Mouse (Mus musculus) myocyte (in vitro differentiated cells): ENCODE measurements around the gene B020031M17Rik. TPM values are rescaled to one million over a fixed set of nuclear protein-coding genes. Genes with fewer than 3 reads are reported as not detected.
"Not testable (repeated sequence)": the region's sequence is repeated elsewhere in the genome, so short reads cannot be mapped to it uniquely, and the experiment has no call there.

Experiments
- H3K27me3 ChIP-seq: one replicate; pipeline ENCODE4 v1.6.1; 2011; ENCODE audit not compliant: control insufficient read depth, insufficient read depth, insufficient read length
- H3K36me3 ChIP-seq: one replicate; pipeline ENCODE4 v1.6.1; 2011; ENCODE audit not compliant: control insufficient read depth, insufficient read depth
- H3K4me2 ChIP-seq: one replicate; pipeline ENCODE4 v1.6.1; 2011; ENCODE audit warnings: low read depth, control low read depth
- H3K4me3 ChIP-seq: one replicate; pipeline ENCODE4 v1.5.1; 2011; ENCODE audit warnings: mild to moderate bottlenecking, control low read depth, moderate library complexity
- H3K79me2 ChIP-seq: one replicate; pipeline ENCODE4 v1.6.1; 2011; ENCODE audit not compliant: control insufficient read depth, insufficient read depth
- H3ac ChIP-seq: one replicate; pipeline ENCODE4 v1.6.1; 2011; ENCODE audit not compliant: control insufficient read depth, insufficient read length
- polyA plus RNA-seq: library from polyadenylated mRNA; unstranded; fragments of >200 nt; fragmentation: generic; extraction: Trizol; gene quantifications from one replicate; pipeline ENCODE4 v1.2.1, GENCODE M21; 2012; ENCODE audit warnings: missing spikeins

The B020031M17Rik gene
- polyA plus RNA-seq, result not detected

GRCm38 (mm10) chr13:119950706-119951105 is at the start of gene B020031M17Rik:
Gene B020031M17Rik (minus strand): TSS chr13:119950806.
- H3K4me3 ChIP-seq, H3K36me3 ChIP-seq, H3K27me3 ChIP-seq, H3ac ChIP-seq, H3K4me2 ChIP-seq, H3K79me2 ChIP-seq: not testable (repeated sequence)

DNA sequence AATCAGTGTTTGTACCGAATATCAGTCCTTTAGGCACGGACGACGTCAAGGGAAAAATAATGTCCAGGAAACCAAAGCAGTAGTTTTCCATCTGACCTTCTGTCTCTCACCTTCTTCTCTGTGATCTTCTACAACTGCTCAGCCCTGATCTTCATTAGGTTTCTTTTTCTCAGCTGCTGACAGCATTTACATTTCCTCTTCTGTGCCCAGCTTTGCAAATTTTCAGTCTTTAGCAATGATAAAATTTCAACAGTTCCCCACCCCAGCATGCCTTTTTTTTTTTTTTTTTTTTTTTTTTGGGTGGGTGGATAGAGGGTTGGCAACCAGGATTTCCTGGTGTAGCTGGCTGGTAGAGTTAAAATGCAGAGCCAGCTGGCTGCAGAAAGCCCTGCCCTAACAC is 48.6 kb upstream of the B020031M17Rik start:
- not testable (repeated sequence) for H3K36me3 ChIP-seq, H3K4me2 ChIP-seq

DNA sequence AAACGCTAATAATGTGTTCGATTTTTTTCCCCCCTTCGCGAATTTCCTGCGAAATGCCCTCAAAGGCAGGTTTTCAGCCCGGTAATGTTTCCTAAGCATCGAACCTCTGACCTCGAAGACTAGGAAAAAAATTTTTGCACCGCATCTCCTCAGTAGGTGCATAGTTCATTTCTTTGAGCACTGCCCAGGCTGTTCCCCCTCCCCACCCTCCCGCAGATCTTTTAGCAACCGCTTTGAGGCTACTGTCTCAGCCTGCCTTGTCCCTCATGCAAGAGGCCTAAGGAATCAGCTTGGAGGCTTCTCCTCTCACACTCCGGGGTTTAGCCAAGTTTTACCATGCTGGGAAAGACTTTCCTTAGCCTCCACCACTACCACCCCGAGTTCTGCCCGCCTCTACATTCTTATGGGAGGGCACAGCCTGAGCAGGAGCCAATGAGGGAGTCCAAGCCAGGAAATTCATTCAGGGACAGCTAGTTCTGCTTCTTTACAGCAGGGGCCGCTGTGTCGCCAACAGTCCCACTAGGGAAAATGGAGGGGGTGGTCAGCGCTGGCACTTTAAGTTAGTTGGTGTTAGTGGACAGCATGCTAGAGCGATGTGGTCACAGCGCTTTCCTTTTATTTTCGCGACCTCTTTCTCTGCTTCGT is 48.0 kb upstream of the B020031M17Rik start:
- H3K4me3 ChIP-seq, H3K4me2 ChIP-seq, H3K36me3 ChIP-seq, H3ac ChIP-seq, H3K79me2 ChIP-seq, H3K27me3 ChIP-seq: not testable (repeated sequence)

More for the DNA sequence above, 48.6 kb upstream of the B020031M17Rik start:
- not testable (repeated sequence) for H3ac ChIP-seq, H3K27me3 ChIP-seq, H3K4me3 ChIP-seq, H3K79me2 ChIP-seq

GRCm38 (mm10) chr13:119991917-119992496 is 41.4 kb upstream of the B020031M17Rik start:
- H3K36me3 ChIP-seq, H3K4me3 ChIP-seq, H3K27me3 ChIP-seq, H3K4me2 ChIP-seq, H3K79me2 ChIP-seq, H3ac ChIP-seq: not testable (repeated sequence)

- H3K36me3 ChIP-seq, H3K27me3 ChIP-seq, H3K4me3 ChIP-seq, H3ac ChIP-seq, H3K4me2 ChIP-seq, H3K79me2 ChIP-seq: not testable (repeated sequence)
Observed at GRCm38 (mm10) chr13:119991264-119991663, 40.7 kb upstream of the B020031M17Rik start.

- H3K36me3 ChIP-seq, H3K4me2 ChIP-seq, H3K4me3 ChIP-seq, H3ac ChIP-seq, H3K79me2 ChIP-seq, H3K27me3 ChIP-seq: not testable (repeated sequence)
Observed at GRCm38 (mm10) chr13:119969163-119969562, 18.6 kb upstream of the B020031M17Rik start.

DNA sequence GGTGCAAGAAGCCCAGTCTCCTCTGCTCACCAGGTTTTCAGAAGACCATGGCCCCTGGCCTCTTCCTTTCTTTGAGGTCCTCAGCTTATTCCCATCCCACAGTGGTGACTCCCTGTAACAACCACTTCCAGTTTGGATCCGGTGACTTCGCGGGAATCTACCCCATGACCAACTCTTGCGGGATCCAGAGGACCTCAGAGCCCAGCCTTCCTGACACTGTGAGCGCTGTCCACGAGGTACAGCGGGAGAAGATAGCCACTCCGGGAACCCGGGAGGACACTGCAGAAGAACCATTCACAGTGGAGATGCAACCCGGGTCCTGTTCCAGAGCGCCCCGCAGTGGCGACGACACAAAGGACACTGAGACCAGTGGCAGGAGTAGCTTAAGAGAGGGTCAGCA is 17.6 kb upstream of the B020031M17Rik start:
- H3K4me2 ChIP-seq, H3K79me2 ChIP-seq, H3K36me3 ChIP-seq, H3K4me3 ChIP-seq, H3K27me3 ChIP-seq, H3ac ChIP-seq: not testable (repeated sequence)

- H3K4me2 ChIP-seq, result peak overlapping the region; percentile 24
- not testable (repeated sequence) for H3ac ChIP-seq, H3K4me3 ChIP-seq, H3K36me3 ChIP-seq, H3K27me3 ChIP-seq, H3K79me2 ChIP-seq
Observed at GRCm38 (mm10) chr13:119965968-119966367, 15.4 kb upstream of the B020031M17Rik start.

DNA sequence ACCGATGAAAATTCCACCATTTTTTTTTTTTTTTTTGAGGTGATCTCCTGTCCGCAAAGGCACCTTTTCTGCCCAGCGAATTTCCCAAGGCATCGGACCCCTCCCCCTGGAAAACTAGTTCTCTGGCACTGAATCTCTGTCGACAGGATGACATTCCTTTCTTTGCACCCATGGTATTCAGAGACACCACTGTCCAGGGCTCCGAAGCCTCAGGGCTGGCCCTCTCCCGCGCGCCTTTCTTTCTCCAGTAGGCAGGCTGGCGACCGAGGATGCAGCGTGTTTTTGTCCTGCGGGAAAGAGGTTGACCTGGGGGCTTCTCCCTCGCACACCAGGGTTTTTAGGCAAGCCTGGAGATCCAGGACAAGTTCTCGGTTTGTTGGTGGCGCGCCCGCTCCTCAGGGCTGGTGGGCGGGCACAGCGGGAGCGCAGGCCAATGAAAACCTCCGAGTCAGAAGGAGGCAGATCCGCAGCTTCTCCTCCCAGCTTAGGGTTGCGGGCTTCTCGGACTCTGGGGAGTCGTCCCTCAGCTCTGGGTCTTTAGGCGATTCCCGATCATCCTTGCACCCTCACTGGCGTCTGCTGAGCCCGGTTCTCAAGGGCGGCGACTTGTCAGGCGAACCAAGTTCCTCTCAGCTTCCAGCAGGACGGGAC is 14.8 kb upstream of the B020031M17Rik start:
- not testable (repeated sequence) for H3K4me3 ChIP-seq, H3K79me2 ChIP-seq, H3ac ChIP-seq, H3K27me3 ChIP-seq, H3K36me3 ChIP-seq
- H3K4me2 ChIP-seq, result peak overlapping the region; percentile 34

- not testable (repeated sequence) for H3ac ChIP-seq
Observed at GRCm38 (mm10) chr13:119962856-119963255, 12.2 kb upstream of the B020031M17Rik start.

GRCm38 (mm10) chr13:119955567-119955966 is 5.0 kb upstream of the B020031M17Rik start:
- not testable (repeated sequence) for H3K4me2 ChIP-seq, H3K27me3 ChIP-seq, H3ac ChIP-seq, H3K36me3 ChIP-seq, H3K4me3 ChIP-seq, H3K79me2 ChIP-seq

More at GRCm38 (mm10) chr13:119962856-119963255, 12.2 kb upstream of the B020031M17Rik start:
- H3K4me3 ChIP-seq, H3K79me2 ChIP-seq, H3K4me2 ChIP-seq, H3K36me3 ChIP-seq, H3K27me3 ChIP-seq: not testable (repeated sequence)

DNA sequence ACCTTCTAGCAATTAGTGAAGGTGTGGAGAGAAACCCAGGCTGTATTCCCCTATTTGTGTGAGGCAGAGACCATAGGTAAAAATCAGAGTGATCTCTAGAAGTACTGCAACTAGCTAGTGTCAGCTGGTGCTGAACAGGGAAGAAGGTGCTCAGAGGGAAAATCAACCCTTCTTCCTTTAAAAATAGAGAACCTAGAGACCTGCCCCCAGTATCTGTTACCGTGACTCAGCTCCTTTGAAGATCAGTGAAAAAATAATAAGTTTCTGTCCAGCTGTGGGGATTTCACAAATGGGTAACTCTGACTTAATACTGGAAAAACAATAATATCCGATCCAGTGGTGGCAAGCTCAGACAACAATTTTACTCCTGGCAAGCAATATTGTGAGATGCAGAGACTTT is 4.5 kb upstream of the B020031M17Rik start:
- not testable (repeated sequence) for H3K4me2 ChIP-seq, H3K27me3 ChIP-seq, H3ac ChIP-seq, H3K4me3 ChIP-seq, H3K79me2 ChIP-seq, H3K36me3 ChIP-seq

DNA sequence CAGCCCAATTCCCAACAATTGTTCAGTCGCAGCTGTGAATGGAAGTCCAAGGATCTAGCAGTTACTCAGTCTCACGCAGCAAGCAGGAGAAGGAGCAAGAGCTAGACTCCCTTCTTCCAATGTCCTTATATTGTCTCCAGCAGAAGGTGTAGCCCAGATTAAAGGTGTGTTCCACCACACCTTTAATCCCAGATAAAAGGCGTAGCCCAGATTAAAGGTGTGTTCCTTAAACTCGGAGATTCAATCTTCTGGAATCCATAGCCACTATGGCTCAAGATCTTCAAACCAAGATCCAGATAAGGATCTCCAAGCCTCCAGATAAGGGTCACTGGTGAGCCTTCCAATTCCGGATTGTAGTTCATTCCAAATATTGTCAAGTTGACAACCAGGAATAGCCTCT is 21.4 kb downstream of the B020031M17Rik start, which contains the start of gene Gm21761:
Gene Gm21761 (minus strand): TSS at position 101 of the 400 bp plus-strand sequence.
- H3ac ChIP-seq, H3K36me3 ChIP-seq, H3K79me2 ChIP-seq, H3K4me3 ChIP-seq, H3K27me3 ChIP-seq, H3K4me2 ChIP-seq: not testable (repeated sequence)
